ENCODE assay signal across 20 mouse cellular contexts in the genomic region with DNA sequence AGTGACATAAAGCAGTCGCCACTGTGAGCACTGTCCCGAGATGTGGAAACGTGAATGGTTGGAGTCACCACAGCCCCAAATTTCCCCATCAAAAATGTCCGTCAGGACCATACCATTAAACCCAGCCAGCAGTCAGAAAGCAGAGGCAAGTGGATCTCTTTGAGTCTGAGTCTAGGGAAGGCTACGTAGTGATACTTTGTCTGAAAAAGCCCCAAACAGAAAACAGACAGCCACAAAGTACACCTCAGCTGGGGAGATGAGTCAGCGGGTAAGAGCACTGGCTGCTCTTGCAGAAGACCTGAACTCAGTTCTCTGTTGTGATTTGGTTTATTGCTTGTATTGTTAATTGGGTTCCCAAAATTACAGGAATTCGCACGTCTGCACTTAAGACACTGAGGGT. TPM values are rescaled to one million over a fixed set of nuclear protein-coding genes. Genes with fewer than 3 reads are reported as not detected.
DNase-seq lines count a peak whose midpoint lies in the region; ATAC-seq and TF ChIP-seq lines count a peak whose summit lies in the region.
"Had no signal": no experiment of that assay in that cellular context is flagged by ENCODE, and none has a peak within 500 bp of the region (broad histone marks: within the 10 kb centered on the region; RNA-seq: fewer than 3 reads in every experiment).

No protein-coding gene starts in this region.

- H3K4me3 ChIP-seq in hindbrain, embryonic 10.5 days = no peak overlapping the region
- no peak overlapping the region for H3K4me3 ChIP-seq in hindbrain, embryonic 12.5 days
- no peak overlapping the region for H3K4me3 ChIP-seq in embryonic facial prominence, embryonic 10.5 days
- no peak overlapping the region for H3K4me3 ChIP-seq in embryonic facial prominence, embryonic 15.5 days (replicated peaks)
- no peak overlapping the region for H3K4me3 ChIP-seq in myocyte
- no peak overlapping the region for H3K4me3 ChIP-seq in intestine, embryonic 15.5 days (replicated peaks)
- H3K4me3 ChIP-seq: hindbrain, embryonic 13.5 days; left cerebral cortex, adult 2 months; liver, embryonic 13.5 days; midbrain, embryonic 10.5 days; neural tube, embryonic 12.5 days had no signal

- no peaks in the 10 kb centered on the region for H3K36me3 ChIP-seq in hindbrain, embryonic 10.5 days
- no peaks in the 10 kb centered on the region for H3K36me3 ChIP-seq in hindbrain, embryonic 12.5 days
- no peaks in the 10 kb centered on the region for H3K36me3 ChIP-seq in embryonic facial prominence, embryonic 10.5 days (replicated peaks)
- no peaks in the 10 kb centered on the region for H3K36me3 ChIP-seq in embryonic facial prominence, embryonic 15.5 days
- H3K36me3 ChIP-seq in myocyte (ENCODE audit: control insufficient read depth, insufficient read depth) = no peaks in the 10 kb centered on the region
- no peaks in the 10 kb centered on the region for H3K36me3 ChIP-seq in intestine, embryonic 15.5 days
- H3K36me3 ChIP-seq: hindbrain, embryonic 13.5 days; liver, embryonic 13.5 days; midbrain, embryonic 10.5 days; neural tube, embryonic 12.5 days had no signal

- no peak for TF ChIP-seq POLR2A in myocyte (IDR thresholded peaks at IDR 0.05; ENCODE audit: insufficient read length, low read depth)

- peaks cover 9% of the 10 kb centered on the region; the same call in 1 of the 2 replicates for H3K27me3 ChIP-seq in hindbrain, embryonic 10.5 days (ENCODE audit: insufficient read depth, poor library complexity, severe bottlenecking)
- no peaks in the 10 kb centered on the region for H3K27me3 ChIP-seq in hindbrain, embryonic 12.5 days
- H3K27me3 ChIP-seq in embryonic facial prominence, embryonic 10.5 days (replicated peaks; ENCODE audit: low read depth, poor library complexity, severe bottlenecking) = no peaks in the 10 kb centered on the region; the same call in 1 of the 2 replicates
- H3K27me3 ChIP-seq in embryonic facial prominence, embryonic 15.5 days = no peaks in the 10 kb centered on the region
- H3K27me3 ChIP-seq in myocyte (ENCODE audit: control insufficient read depth, insufficient read depth, insufficient read length) = no peaks in the 10 kb centered on the region
- H3K27me3 ChIP-seq in intestine, embryonic 15.5 days (replicated peaks) = no peaks in the 10 kb centered on the region
- H3K27me3 ChIP-seq: neural tube, embryonic 12.5 days; Patski had no signal

- H3K9me3 ChIP-seq in hindbrain, embryonic 10.5 days = no peaks in the 10 kb centered on the region
- no peaks in the 10 kb centered on the region for H3K9me3 ChIP-seq in hindbrain, embryonic 12.5 days (replicated peaks)
- no peaks in the 10 kb centered on the region for H3K9me3 ChIP-seq in embryonic facial prominence, embryonic 10.5 days
- H3K9me3 ChIP-seq in embryonic facial prominence, embryonic 15.5 days (replicated peaks) = no peaks in the 10 kb centered on the region
- H3K9me3 ChIP-seq in intestine, embryonic 15.5 days = no peaks in the 10 kb centered on the region
- H3K9me3 ChIP-seq: hindbrain, embryonic 13.5 days; liver, embryonic 13.5 days; midbrain, embryonic 10.5 days; neural tube, embryonic 12.5 days had no signal

- no peak overlapping the region for H3ac ChIP-seq in myocyte (ENCODE audit: control insufficient read depth, insufficient read length)

- H3K27ac ChIP-seq in hindbrain, embryonic 10.5 days = 0 out of 2 replicates have a peak overlapping the region, but pooled peaks have one; percentile 6
- no peak overlapping the region for H3K27ac ChIP-seq in hindbrain, embryonic 12.5 days
- H3K27ac ChIP-seq in embryonic facial prominence, embryonic 10.5 days (replicated peaks) = peak overlapping the region; percentile 89
- H3K27ac ChIP-seq in embryonic facial prominence, embryonic 15.5 days (replicated peaks) = 0 out of 2 replicates have a peak overlapping the region, but pooled peaks have one; percentile 89
- H3K27ac ChIP-seq in intestine, embryonic 15.5 days = no peak overlapping the region
- H3K27ac ChIP-seq: hindbrain, embryonic 13.5 days; left cerebral cortex, adult 2 months; liver, embryonic 13.5 days; macrophage; midbrain, embryonic 10.5 days; neural tube, embryonic 12.5 days had no signal

- H3K9ac ChIP-seq in hindbrain, embryonic 12.5 days = no peak overlapping the region
- H3K9ac ChIP-seq in embryonic facial prominence, embryonic 15.5 days = no peak overlapping the region
- no peak overlapping the region for H3K9ac ChIP-seq in intestine, embryonic 15.5 days
- H3K9ac ChIP-seq: hindbrain, embryonic 13.5 days; liver, embryonic 13.5 days; lung, embryonic 14.5 days; neural tube, embryonic 12.5 days had no signal

- H3K4me1 ChIP-seq in hindbrain, embryonic 10.5 days (replicated peaks) = peaks cover 42% of the 10 kb centered on the region
- H3K4me1 ChIP-seq in hindbrain, embryonic 12.5 days = peaks cover 15% of the 10 kb centered on the region
- H3K4me1 ChIP-seq in embryonic facial prominence, embryonic 10.5 days = peaks cover 60% of the 10 kb centered on the region
- H3K4me1 ChIP-seq in embryonic facial prominence, embryonic 15.5 days = peaks cover 55% of the 10 kb centered on the region
- peaks cover 33% of the 10 kb centered on the region for H3K4me1 ChIP-seq in intestine, embryonic 15.5 days (replicated peaks)

- 79% methylated on average over 8 of the region's 8 CpGs for WGBS in hindbrain, embryonic 10.5 days
- 79% methylated on average over 8 of the region's 8 CpGs for WGBS in hindbrain, embryonic 12.5 days
- 76% methylated on average over 8 of the region's 8 CpGs for WGBS in embryonic facial prominence, embryonic 10.5 days
- WGBS in embryonic facial prominence, embryonic 15.5 days = 61% methylated on average over 8 of the region's 8 CpGs
- 69% methylated on average over 8 of the region's 8 CpGs for WGBS in intestine, embryonic 15.5 days

- no peak overlapping the region for H3K4me2 ChIP-seq in hindbrain, embryonic 12.5 days (replicated peaks)
- no peak overlapping the region for H3K4me2 ChIP-seq in embryonic facial prominence, embryonic 15.5 days (replicated peaks)
- H3K4me2 ChIP-seq in myocyte (ENCODE audit: low read depth) = peak overlapping the region; percentile 75
- no peak overlapping the region for H3K4me2 ChIP-seq in intestine, embryonic 15.5 days (replicated peaks)
- H3K4me2 ChIP-seq: hindbrain, embryonic 13.5 days; liver, embryonic 13.5 days; lung, embryonic 14.5 days; neural tube, embryonic 12.5 days had no signal

- no peak for ATAC-seq in hindbrain, embryonic 12.5 days (ENCODE audit: low FRiP score)
- no peak for ATAC-seq in embryonic facial prominence, embryonic 15.5 days (ENCODE audit: insufficient number of reproducible peaks, low FRiP score, low TSS enrichment, low read depth)
- no peak for ATAC-seq in intestine, embryonic 15.5 days
- ATAC-seq in activated CD4-positive, CD25-positive, alpha-beta regulatory T cell, adult 4 months = no peak
- ATAC-seq: Patski had no signal

- no peaks in the 10 kb centered on the region for H3K79me2 ChIP-seq in myocyte (ENCODE audit: control insufficient read depth, insufficient read depth)

- no peak for DNase-seq in hindbrain, embryonic 10.5 days (ENCODE audit: low spot score)
- no peak for DNase-seq in embryonic facial prominence, embryonic 10.5 days (ENCODE audit: low spot score)
- DNase-seq: adrenal gland, postnatal 25 days; cerebellum, adult 11 months; kidney, adult 9 months; left cerebral cortex, postnatal 4 days; liver, embryonic 13.5 days; lung, embryonic 14.5 days; right cerebral cortex, adult 18-20 months had no signal

RNA-seq across cellular contexts. Expression of a gene that starts 11.0 kb away (rescaled TPM):
- 28.6 and 36.3 TPM in 2 replicates for polyA plus RNA-seq in hindbrain, embryonic 10.5 days (2016; fragmentation: Nextera tagmentation; extraction: Ambion mirVana)
- 66.2 and 68.3 TPM in 2 replicates for polyA plus RNA-seq in hindbrain, embryonic 12.5 days (2016; fragmentation: Nextera tagmentation; extraction: Ambion mirVana)
- polyA plus RNA-seq in embryonic facial prominence, embryonic 10.5 days (2016; fragmentation: Nextera tagmentation; extraction: Ambion mirVana) = 40.0 and 46.9 TPM in 2 replicates
- polyA plus RNA-seq in embryonic facial prominence, embryonic 15.5 days (2015; fragmentation: Nextera tagmentation; extraction: Ambion mirVana) = 163 and 170 TPM in 2 replicates
- 321 TPM for polyA plus RNA-seq in myocyte (2012; fragmentation: generic; extraction: Trizol)
- polyA plus RNA-seq in intestine, embryonic 15.5 days (2015; fragmentation: Nextera tagmentation; extraction: Ambion mirVana) = 58.8 and 60.2 TPM in 2 replicates
- 10 to 100 TPM; 10.2 to 11.2 TPM for polyA plus RNA-seq in activated CD4-positive, CD25-positive, alpha-beta regulatory T cell, adult 4 months (2017; shearing (Covaris generic))

RNA-seq across cellular contexts. Expression of a gene that starts 24.3 kb away (rescaled TPM):
- polyA plus RNA-seq in hindbrain, embryonic 10.5 days (2016; fragmentation: Nextera tagmentation; extraction: Ambion mirVana) = 0.19 and 0.21 TPM in 2 replicates
- 0.43 and 0.48 TPM in 2 replicates for polyA plus RNA-seq in hindbrain, embryonic 12.5 days (2016; fragmentation: Nextera tagmentation; extraction: Ambion mirVana)
- polyA plus RNA-seq in embryonic facial prominence, embryonic 10.5 days (2016; fragmentation: Nextera tagmentation; extraction: Ambion mirVana) = 0.13 and 0.56 TPM in 2 replicates
- polyA plus RNA-seq in embryonic facial prominence, embryonic 15.5 days (2015; fragmentation: Nextera tagmentation; extraction: Ambion mirVana) = 0.59 and 0.64 TPM in 2 replicates
- polyA plus RNA-seq in myocyte (2012; fragmentation: generic; extraction: Trizol) = 0.60 TPM
- 0.23 and 0.24 TPM in 2 replicates for polyA plus RNA-seq in intestine, embryonic 15.5 days (2015; fragmentation: Nextera tagmentation; extraction: Ambion mirVana)
- under 1 TPM; 0.24 to 0.45 TPM for polyA plus RNA-seq in activated CD4-positive, CD25-positive, alpha-beta regulatory T cell, adult 4 months (2017; shearing (Covaris generic))
- polyA plus RNA-seq: liver, embryonic 13.5 days had no signal

RNA-seq across cellular contexts. Expression of a gene that starts 35.3 kb away (rescaled TPM):
- 1.8 and 2.0 TPM in 2 replicates for polyA plus RNA-seq in hindbrain, embryonic 10.5 days (2016; fragmentation: Nextera tagmentation; extraction: Ambion mirVana)
- polyA plus RNA-seq in hindbrain, embryonic 12.5 days (2016; fragmentation: Nextera tagmentation; extraction: Ambion mirVana) = 2.3 and 3.3 TPM in 2 replicates
- 0.86 and 0.88 TPM in 2 replicates for polyA plus RNA-seq in embryonic facial prominence, embryonic 10.5 days (2016; fragmentation: Nextera tagmentation; extraction: Ambion mirVana)
- polyA plus RNA-seq in embryonic facial prominence, embryonic 15.5 days (2015; fragmentation: Nextera tagmentation; extraction: Ambion mirVana) = 15.6 and 19.8 TPM in 2 replicates
- polyA plus RNA-seq in myocyte (2012; fragmentation: generic; extraction: Trizol) = 16.4 TPM
- polyA plus RNA-seq in intestine, embryonic 15.5 days (2015; fragmentation: Nextera tagmentation; extraction: Ambion mirVana) = 153 and 171 TPM in 2 replicates
- 100 to 1,000 TPM in 1 of 2 experiments, 10 to 100 TPM in 1; 98.4 to 147 TPM for polyA plus RNA-seq in activated CD4-positive, CD25-positive, alpha-beta regulatory T cell, adult 4 months (2017; shearing (Covaris generic))

RNA-seq across cellular contexts. Expression of a gene that starts 52.3 kb away (rescaled TPM):
- polyA plus RNA-seq in hindbrain, embryonic 10.5 days (2016; fragmentation: Nextera tagmentation; extraction: Ambion mirVana) = 23.7 and 31.1 TPM in 2 replicates
- 28.4 and 31.3 TPM in 2 replicates for polyA plus RNA-seq in hindbrain, embryonic 12.5 days (2016; fragmentation: Nextera tagmentation; extraction: Ambion mirVana)
- polyA plus RNA-seq in embryonic facial prominence, embryonic 10.5 days (2016; fragmentation: Nextera tagmentation; extraction: Ambion mirVana) = 20.2 and 20.8 TPM in 2 replicates
- 34.2 and 38.0 TPM in 2 replicates for polyA plus RNA-seq in embryonic facial prominence, embryonic 15.5 days (2015; fragmentation: Nextera tagmentation; extraction: Ambion mirVana)
- 33.7 TPM for polyA plus RNA-seq in myocyte (2012; fragmentation: generic; extraction: Trizol)
- 39.7 and 44.3 TPM in 2 replicates for polyA plus RNA-seq in intestine, embryonic 15.5 days (2015; fragmentation: Nextera tagmentation; extraction: Ambion mirVana)
- polyA plus RNA-seq in activated CD4-positive, CD25-positive, alpha-beta regulatory T cell, adult 4 months (2017; shearing (Covaris generic)) = 10 to 100 TPM; 21.3 to 23.3 TPM

Comparison
In these comparisons a context has a peak if more than half of its experiments do, and no peak if none do; other contexts are left out.
1. H3K27ac ChIP-seq: peak in hindbrain, embryonic 10.5 days (single experiment), embryonic facial prominence, embryonic 10.5 days (single experiment) and embryonic facial prominence, embryonic 15.5 days (single experiment); none in hindbrain, embryonic 12.5 days (single experiment) and intestine, embryonic 15.5 days (single experiment).